Mouse (Mus musculus): ENCODE results near the gene Itga9. TPM values are rescaled to one million over a fixed set of nuclear protein-coding genes. Genes with fewer than 3 reads are reported as not detected.

The Itga9 gene
- polyA plus RNA-seq, 1 experiment from 2014 or later: 12.2 TPM

GRCm38 (mm10) chr9:118927501-118927900 is 321.0 kb downstream of the Itga9 start:
- peaks cover 26% of the 10 kb centered on the region for H3K4me1 ChIP-seq (replicated peaks)
- H3K9me3 ChIP-seq: no peaks in the 10 kb centered on the region
- 0 out of 2 replicates have a peak, but pooled peaks cover 4% of the 10 kb centered on the region for H3K36me3 ChIP-seq
- WGBS: 20% methylated on average over 8 of the region's 8 CpGs
- no peak for ATAC-seq
- H3K27ac ChIP-seq: peak overlapping the region; percentile 89
- no peaks in the 10 kb centered on the region for H3K27me3 ChIP-seq (replicated peaks)
- H3K9ac ChIP-seq: peak overlapping the region; percentile 89
- peak overlapping the region; percentile 85 for H3K4me3 ChIP-seq (replicated peaks)
- peak overlapping the region; percentile 99 for H3K4me2 ChIP-seq (replicated peaks)

DNA sequence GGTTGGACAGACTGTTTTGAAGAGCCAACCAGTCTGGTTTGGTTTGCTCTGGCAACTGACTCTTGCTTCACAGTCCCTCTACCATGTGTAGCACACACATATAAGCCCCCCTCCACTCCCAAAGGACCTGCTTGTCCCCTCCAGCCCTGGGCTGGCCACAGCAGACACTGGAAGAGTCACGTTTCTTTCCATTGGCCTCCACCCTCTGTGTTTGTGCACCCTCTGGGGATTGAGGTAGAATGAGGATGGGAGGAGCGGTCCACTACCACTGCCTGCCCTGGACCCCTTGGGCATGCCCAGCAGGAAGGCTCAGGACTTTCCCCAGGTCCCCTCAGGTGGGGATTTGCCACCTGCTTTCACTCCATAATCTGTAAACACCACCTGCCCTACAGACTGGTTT is 321.5 kb downstream of the Itga9 start:
- ATAC-seq: no peak
- Histone ChIP-seq H3K4me1 (replicated peaks) (peaks cover 26% of the 10 kb centered on the region), H3K4me3 (replicated peaks) (peak overlapping the region; percentile 85), H3K36me3 (0 out of 2 replicates have a peak, but pooled peaks cover 4% of the 10 kb centered on the region), H3K9ac (peak overlapping the region; percentile 89), H3K27me3 (replicated peaks) (no peaks in the 10 kb centered on the region), H3K27ac (peak overlapping the region; percentile 89), H3K4me2 (replicated peaks) (peak overlapping the region; percentile 99), H3K9me3 (no peaks in the 10 kb centered on the region)
- 38% methylated on average over 2 of the region's 2 CpGs for WGBS

DNA sequence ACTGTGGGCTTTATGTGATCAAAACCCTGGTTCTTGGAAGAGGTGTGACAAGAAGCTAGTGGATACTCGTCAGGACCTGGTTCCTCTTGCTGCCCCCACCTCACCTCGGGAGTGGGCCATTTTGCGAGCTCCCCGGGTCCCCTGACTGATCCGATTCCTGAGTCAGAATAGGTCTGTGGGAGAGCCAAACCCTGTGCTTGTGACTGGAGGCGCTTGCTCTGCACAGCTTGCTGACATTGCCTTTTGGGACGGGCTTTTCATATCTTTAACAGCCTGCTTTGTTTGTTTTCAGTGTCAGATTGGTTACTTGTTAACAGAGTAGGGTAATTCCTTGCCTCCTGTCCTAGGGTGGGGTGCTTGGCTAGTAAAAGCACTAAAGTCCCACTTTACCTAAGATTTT is 322.2 kb downstream of the Itga9 start:
- Histone ChIP-seq H3K36me3 (0 out of 2 replicates have a peak, but pooled peaks cover 4% of the 10 kb centered on the region), H3K9me3 (no peaks in the 10 kb centered on the region), H3K4me1 (replicated peaks) (peaks cover 26% of the 10 kb centered on the region), H3K9ac (peak overlapping the region; percentile 89), H3K27ac (peak overlapping the region; percentile 89), H3K4me2 (replicated peaks) (peak overlapping the region; percentile 99), H3K4me3 (replicated peaks) (peak overlapping the region; percentile 85), H3K27me3 (replicated peaks) (no peaks in the 10 kb centered on the region)
- peak; percentile 24 for ATAC-seq
- 39% methylated on average over 7 of the region's 7 CpGs for WGBS

GRCm38 (mm10) chr9:118930611-118931010 is 324.1 kb downstream of the Itga9 start:
- ATAC-seq: no peak
- Histone ChIP-seq H3K4me3 (replicated peaks) (no peak overlapping the region), H3K36me3 (0 out of 2 replicates have a peak, but pooled peaks cover 4% of the 10 kb centered on the region), H3K9ac (no peak overlapping the region), H3K27ac (no peak overlapping the region), H3K9me3 (no peaks in the 10 kb centered on the region), H3K27me3 (replicated peaks) (no peaks in the 10 kb centered on the region), H3K4me1 (replicated peaks) (peaks cover 28% of the 10 kb centered on the region), H3K4me2 (replicated peaks) (no peak overlapping the region)
- 77% methylated on average over 9 of the region's 9 CpGs for WGBS

DNA sequence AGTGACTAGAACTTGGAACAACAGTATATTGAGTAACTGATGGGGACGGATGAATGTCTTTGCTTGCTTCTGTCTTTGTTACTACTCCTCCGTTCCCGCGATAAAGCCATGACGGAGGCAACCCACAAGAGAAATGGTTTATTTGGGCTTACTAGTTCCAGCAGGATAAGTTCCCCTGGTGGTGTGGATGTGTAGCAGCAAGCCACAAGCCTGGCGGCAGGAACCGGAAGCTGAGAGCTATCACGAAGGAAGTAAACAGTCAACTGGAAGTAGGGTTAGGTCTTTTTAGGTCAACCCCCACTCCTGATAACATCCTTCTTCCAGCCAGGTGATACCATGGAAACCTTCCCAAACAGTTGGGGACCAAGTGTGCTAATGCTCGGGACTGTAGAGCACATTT is 327.3 kb downstream of the Itga9 start:
- no peak for ATAC-seq
- no peaks in the 10 kb centered on the region for H3K9me3 ChIP-seq
- no peak overlapping the region for H3K27ac ChIP-seq
- 83% methylated on average over 9 of the region's 9 CpGs for WGBS
- no peak overlapping the region for H3K4me3 ChIP-seq (replicated peaks)
- H3K9ac ChIP-seq: no peak overlapping the region
- H3K27me3 ChIP-seq (replicated peaks): no peaks in the 10 kb centered on the region
- 0 out of 2 replicates have a peak, but pooled peaks cover 4% of the 10 kb centered on the region for H3K36me3 ChIP-seq
- H3K4me2 ChIP-seq (replicated peaks): no peak overlapping the region
- H3K4me1 ChIP-seq (replicated peaks): peaks cover 27% of the 10 kb centered on the region

GRCm38 (mm10) chr9:118934319-118934718 is 327.8 kb downstream of the Itga9 start:
- no peaks in the 10 kb centered on the region for H3K9me3 ChIP-seq
- 0 out of 2 replicates have a peak overlapping the region, but pooled peaks have one; percentile 19 for H3K4me2 ChIP-seq (replicated peaks)
- H3K9ac ChIP-seq: no peak overlapping the region
- H3K4me3 ChIP-seq (replicated peaks): no peak overlapping the region
- peaks cover 29% of the 10 kb centered on the region for H3K4me1 ChIP-seq (replicated peaks)
- H3K27me3 ChIP-seq (replicated peaks): no peaks in the 10 kb centered on the region
- ATAC-seq: peak; percentile 24; the same call in 1 of the 2 replicates
- H3K36me3 ChIP-seq: 0 out of 2 replicates have a peak, but pooled peaks cover 4% of the 10 kb centered on the region
- no peak overlapping the region for H3K27ac ChIP-seq
- WGBS: 54% methylated on average over 12 of the region's 12 CpGs

- no peak overlapping the region for H3K4me3 ChIP-seq (replicated peaks)
- H3K4me1 ChIP-seq (replicated peaks): peaks cover 32% of the 10 kb centered on the region
- no peaks in the 10 kb centered on the region for H3K27me3 ChIP-seq (replicated peaks)
- no peak overlapping the region for H3K27ac ChIP-seq
- WGBS: 60% methylated on average over 13 of the region's 13 CpGs
- 0 out of 2 replicates have a peak, but pooled peaks cover 3% of the 10 kb centered on the region for H3K36me3 ChIP-seq
- H3K4me2 ChIP-seq (replicated peaks): no peak overlapping the region
- peak; percentile 48 for ATAC-seq
- H3K9ac ChIP-seq: no peak overlapping the region
- no peaks in the 10 kb centered on the region for H3K9me3 ChIP-seq
Observed at GRCm38 (mm10) chr9:118935098-118935497, 328.6 kb downstream of the Itga9 start.

DNA sequence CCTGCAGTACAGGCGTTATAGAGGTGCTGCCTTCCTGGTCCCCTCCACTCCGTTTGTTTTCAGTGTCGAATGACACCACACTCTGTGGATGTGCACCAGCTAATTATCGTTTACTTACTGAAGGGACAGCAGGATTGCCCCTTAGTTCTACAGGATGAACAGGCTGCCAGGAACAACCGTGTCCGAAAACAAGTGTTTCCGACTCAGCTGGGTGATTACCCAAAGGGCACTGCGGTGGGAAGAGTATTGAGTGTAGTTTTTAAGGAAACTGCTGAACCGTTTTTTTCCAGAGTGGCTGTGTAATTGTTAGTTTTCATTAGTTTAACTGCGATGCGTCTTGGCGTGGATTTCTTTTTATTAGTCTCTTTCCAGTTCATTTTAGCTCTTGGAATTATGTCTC is 329.6 kb downstream of the Itga9 start:
- H3K9me3 ChIP-seq: no peaks in the 10 kb centered on the region
- no peak overlapping the region for H3K4me3 ChIP-seq (replicated peaks)
- H3K27ac ChIP-seq: no peak overlapping the region
- ATAC-seq: no peak
- WGBS: 70% methylated on average over 12 of the region's 12 CpGs
- peaks cover 33% of the 10 kb centered on the region for H3K4me1 ChIP-seq (replicated peaks)
- no peak overlapping the region for H3K4me2 ChIP-seq (replicated peaks)
- H3K9ac ChIP-seq: no peak overlapping the region
- no peaks in the 10 kb centered on the region for H3K27me3 ChIP-seq (replicated peaks)
- no peaks in the 10 kb centered on the region for H3K36me3 ChIP-seq

- Histone ChIP-seq H3K27me3 (replicated peaks) (no peaks in the 10 kb centered on the region), H3K27ac (no peak overlapping the region), H3K9me3 (no peaks in the 10 kb centered on the region), H3K4me2 (replicated peaks) (no peak overlapping the region), H3K9ac (no peak overlapping the region), H3K36me3 (no peaks in the 10 kb centered on the region; the same call in 1 of the 2 replicates), H3K4me3 (replicated peaks) (no peak overlapping the region), H3K4me1 (replicated peaks) (peaks cover 34% of the 10 kb centered on the region)
- 68% methylated on average over 3 of the region's 3 CpGs for WGBS
- no peak for ATAC-seq
Observed at GRCm38 (mm10) chr9:118937515-118937914, 331.0 kb downstream of the Itga9 start.

- WGBS: 30% methylated on average over 13 of the region's 13 CpGs
Observed at GRCm38 (mm10) chr9:118939410-118939809, 332.9 kb downstream of the Itga9 start.

GRCm38 (mm10) chr9:118939831-118940230 is 333.3 kb downstream of the Itga9 start:
- peak; percentile 61 for ATAC-seq
- peak overlapping the region; percentile 57 for H3K27ac ChIP-seq

More at GRCm38 (mm10) chr9:118939410-118939809, 332.9 kb downstream of the Itga9 start:
- Histone ChIP-seq H3K27me3 (replicated peaks) (no peaks in the 10 kb centered on the region), H3K4me2 (replicated peaks) (peak overlapping the region; percentile 7; the same call in 1 of the 2 replicates), H3K36me3 (no peaks in the 10 kb centered on the region; the same call in 1 of the 2 replicates), H3K4me1 (replicated peaks) (peaks cover 37% of the 10 kb centered on the region; the same call in 1 of the 2 replicates), H3K27ac (peak overlapping the region; percentile 57), H3K9me3 (no peaks in the 10 kb centered on the region), H3K9ac (no peak overlapping the region), H3K4me3 (replicated peaks) (no peak overlapping the region)
- ATAC-seq: peak; percentile 14; the same call in 1 of the 2 replicates

DNA sequence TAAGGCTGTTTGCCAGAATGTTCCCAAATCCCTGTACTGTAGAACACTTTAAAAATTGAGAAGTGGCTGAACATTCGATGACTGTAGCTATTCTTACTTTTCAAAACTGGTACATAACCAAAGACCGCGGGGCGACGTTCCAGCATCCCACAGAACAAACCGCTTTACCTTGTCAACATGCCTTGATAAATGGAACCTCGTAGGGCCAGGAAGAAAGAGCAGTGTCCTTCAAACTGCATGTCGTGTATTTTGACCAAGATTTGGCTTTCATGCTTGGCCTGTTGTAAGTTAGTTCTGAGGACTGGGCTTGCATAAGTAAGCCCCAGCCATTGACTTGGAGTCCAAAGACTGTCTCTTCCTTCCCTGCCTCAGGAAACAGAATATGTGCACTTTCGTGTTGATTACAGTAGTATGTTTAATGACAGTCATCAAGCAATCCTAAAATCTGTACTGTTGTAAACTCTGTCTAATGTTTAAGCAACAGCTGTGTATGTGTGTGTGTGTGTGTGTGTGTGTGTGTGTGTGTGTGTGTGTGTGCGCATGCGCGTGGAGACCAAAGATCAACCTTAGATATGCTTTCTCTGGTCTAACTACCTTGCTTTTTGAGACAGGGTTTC is 334.2 kb downstream of the Itga9 start:
- Histone ChIP-seq H3K27me3 (replicated peaks) (no peaks in the 10 kb centered on the region), H3K36me3 (no peaks in the 10 kb centered on the region; the same call in 1 of the 2 replicates), H3K4me1 (replicated peaks) (peaks cover 32% of the 10 kb centered on the region; the same call in 1 of the 2 replicates), H3K4me2 (replicated peaks) (no peak overlapping the region; the same call in 1 of the 2 replicates), H3K9me3 (no peaks in the 10 kb centered on the region), H3K4me3 (replicated peaks) (no peak overlapping the region), H3K27ac (peak overlapping the region; percentile 57), H3K9ac (no peak overlapping the region)
- 73% methylated on average over 12 of the region's 12 CpGs for WGBS
- ATAC-seq: peak; percentile 47

More at GRCm38 (mm10) chr9:118939831-118940230, 333.3 kb downstream of the Itga9 start:
- Histone ChIP-seq H3K9ac (no peak overlapping the region), H3K27me3 (replicated peaks) (no peaks in the 10 kb centered on the region), H3K4me1 (replicated peaks) (peaks cover 34% of the 10 kb centered on the region; the same call in 1 of the 2 replicates), H3K4me3 (replicated peaks) (no peak overlapping the region), H3K4me2 (replicated peaks) (peak overlapping the region; percentile 7; the same call in 1 of the 2 replicates), H3K9me3 (no peaks in the 10 kb centered on the region), H3K36me3 (no peaks in the 10 kb centered on the region; the same call in 1 of the 2 replicates)
- 59% methylated on average over 12 of the region's 12 CpGs for WGBS

All from intestine, embryonic 15.5 days (tissue).